Mouse (Mus musculus): ENCODE results near the gene Trim65.

DNA sequence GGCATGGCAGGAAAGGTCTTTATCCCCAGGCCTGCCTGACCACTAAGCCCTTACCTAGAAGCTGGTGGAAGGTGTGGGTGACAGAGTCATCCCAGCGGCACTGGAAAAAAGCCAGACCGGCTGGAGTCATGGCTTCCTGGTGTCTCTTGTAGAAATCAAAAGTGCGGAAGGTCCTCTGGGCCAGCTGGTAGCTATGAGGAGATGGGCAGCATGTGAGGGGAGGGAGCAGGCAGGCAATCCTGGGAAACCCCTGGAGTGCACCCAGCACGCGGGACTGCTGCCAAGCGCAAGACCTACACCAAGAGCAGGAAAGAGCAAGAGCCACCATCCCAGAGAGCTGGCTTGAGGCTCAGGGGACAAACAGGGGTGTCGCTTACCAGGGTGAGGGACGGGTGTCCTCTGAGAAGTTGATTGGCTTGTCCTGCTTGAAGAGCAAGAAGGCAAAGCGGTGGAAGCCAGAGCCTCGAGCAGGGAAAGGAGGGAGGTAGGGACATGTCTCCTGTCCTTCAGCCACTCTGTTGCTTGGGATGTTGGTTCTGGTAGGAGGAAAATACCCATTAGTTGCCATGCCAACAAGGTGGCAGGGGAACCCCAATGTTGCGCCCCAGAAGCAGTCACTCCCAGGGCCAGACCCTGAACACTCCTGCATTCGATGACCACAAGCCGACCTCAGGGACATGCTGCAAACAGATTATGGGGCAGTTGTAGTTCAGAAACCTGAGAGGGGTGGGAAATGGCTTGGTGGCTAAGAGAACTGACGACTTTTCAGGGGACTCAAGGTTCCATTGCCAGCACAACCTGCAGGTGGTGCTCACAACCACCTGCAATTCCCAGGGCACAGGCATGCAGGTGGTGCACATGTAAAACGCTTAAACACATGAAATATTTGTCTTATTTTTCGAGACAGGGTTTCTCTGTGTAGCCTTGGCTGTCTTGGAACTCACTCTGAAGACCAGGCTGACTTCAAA is 1.7 kb upstream of the Trim65 start:
- TF ChIP-seq CTCF (IDR thresholded peaks at IDR 0.05; ENCODE audit: low read depth) = peak; percentile 23
- no peak for TF ChIP-seq EP300 (IDR thresholded peaks at IDR 0.05; ENCODE audit: low read depth)

All from heart, postnatal 0 days (tissue).